Mouse (Mus musculus): ENCODE measurements around the gene Efnb1.

Gene Efnb1

DNA sequence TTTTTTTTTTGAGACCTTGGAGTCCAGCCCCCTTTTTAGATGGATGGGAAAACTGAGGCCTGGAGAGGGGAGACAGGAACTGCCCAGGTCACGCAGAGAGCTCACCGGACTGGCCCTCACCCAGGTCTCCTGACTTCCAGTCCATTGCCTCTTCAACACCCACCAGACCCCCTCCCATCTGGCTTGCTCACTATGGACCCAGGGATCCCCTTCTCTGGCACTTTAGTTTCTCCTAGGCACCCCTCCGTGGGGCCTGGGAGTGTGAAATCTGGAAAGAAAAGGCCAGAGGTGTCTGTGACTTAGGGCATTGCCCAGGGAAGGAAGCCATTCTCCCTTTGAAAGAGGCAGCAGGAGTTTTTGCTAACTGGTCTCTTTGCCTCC, 17.3 kb downstream of the Efnb1 start:
- no peak for DNase-seq (ENCODE audit: low read depth, low spot score)

- DNase-seq (ENCODE audit: low read depth, low spot score) = no peak
Observed at GRCm38 (mm10) chrX:99154358-99154757, 18.4 kb downstream of the Efnb1 start.

DNA sequence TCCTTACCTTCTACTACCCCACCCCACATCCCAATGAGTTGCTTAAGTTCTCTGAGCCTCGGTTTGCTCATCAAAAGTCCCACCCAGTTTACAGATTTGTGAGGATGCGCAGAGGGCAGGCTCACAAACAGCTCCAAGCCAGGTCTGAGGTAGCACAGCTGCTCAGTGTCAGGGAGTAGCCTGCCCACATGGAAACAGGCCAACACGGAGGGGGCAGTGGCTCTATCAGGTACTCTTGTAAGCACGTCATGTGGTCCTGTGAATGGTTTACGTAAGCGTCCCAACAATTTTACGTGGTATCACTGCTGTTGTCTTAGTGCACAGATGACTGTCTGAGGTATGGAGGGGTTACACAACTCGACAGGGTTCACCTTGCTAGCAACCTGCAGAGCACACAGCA, 23.1 kb downstream of the Efnb1 start:
- DNase-seq (ENCODE audit: low read depth, low spot score) = no peak

DNA sequence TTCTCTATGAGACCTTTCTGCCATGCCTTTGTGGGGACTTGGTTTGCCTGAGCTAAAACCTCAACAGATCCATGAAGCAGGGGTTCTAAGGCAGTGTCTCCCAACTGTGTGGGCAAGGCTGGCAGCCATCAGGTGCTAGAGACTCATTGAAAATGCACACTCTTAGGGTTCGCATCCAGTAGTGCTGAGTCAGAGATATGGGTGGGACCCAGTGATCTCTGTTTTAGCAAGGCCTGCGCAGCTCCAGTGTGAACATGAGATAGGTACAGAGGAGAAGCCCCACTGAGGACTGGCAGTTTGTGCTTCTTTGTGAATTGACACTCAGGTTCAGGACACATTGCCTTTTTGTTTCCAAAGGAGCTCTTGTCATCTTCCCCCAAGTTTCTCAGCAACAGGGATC, 28.2 kb downstream of the Efnb1 start:
- no peak for DNase-seq (ENCODE audit: low read depth, low spot score)

- DNase-seq (ENCODE audit: low read depth, low spot score) = no peak
Observed at GRCm38 (mm10) chrX:99164855-99165368, 29.0 kb downstream of the Efnb1 start.

DNA sequence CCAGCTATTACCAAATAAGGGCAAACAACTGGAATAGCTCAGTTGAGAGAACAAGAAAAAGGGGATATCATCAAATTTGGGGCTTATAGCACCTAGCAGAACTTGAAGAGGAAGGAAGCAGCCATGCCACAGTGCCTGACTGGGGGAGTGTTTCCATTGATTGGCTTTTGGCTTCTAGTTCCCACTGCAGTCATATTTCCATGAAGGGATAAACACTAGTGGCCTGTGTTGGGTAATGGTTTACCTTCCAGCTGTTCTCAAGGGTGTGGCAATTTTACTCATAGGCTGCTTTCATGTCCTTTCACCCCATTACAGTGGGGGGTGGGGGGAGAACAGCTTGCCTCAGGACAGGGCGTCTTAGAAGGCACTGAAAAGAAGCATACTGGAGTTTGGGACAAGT, 31.1 kb downstream of the Efnb1 start:
- DNase-seq (ENCODE audit: low read depth, low spot score) = no peak

GRCm38 (mm10) chrX:99167550-99167949, 31.6 kb downstream of the Efnb1 start:
- no peak for DNase-seq (ENCODE audit: low read depth, low spot score)

GRCm38 (mm10) chrX:99172301-99172700, 36.4 kb downstream of the Efnb1 start:
- no peak for DNase-seq (ENCODE audit: low read depth, low spot score)

- DNase-seq (ENCODE audit: low read depth, low spot score) = no peak
Observed at GRCm38 (mm10) chrX:99185081-99185596, 49.2 kb downstream of the Efnb1 start.

DNA sequence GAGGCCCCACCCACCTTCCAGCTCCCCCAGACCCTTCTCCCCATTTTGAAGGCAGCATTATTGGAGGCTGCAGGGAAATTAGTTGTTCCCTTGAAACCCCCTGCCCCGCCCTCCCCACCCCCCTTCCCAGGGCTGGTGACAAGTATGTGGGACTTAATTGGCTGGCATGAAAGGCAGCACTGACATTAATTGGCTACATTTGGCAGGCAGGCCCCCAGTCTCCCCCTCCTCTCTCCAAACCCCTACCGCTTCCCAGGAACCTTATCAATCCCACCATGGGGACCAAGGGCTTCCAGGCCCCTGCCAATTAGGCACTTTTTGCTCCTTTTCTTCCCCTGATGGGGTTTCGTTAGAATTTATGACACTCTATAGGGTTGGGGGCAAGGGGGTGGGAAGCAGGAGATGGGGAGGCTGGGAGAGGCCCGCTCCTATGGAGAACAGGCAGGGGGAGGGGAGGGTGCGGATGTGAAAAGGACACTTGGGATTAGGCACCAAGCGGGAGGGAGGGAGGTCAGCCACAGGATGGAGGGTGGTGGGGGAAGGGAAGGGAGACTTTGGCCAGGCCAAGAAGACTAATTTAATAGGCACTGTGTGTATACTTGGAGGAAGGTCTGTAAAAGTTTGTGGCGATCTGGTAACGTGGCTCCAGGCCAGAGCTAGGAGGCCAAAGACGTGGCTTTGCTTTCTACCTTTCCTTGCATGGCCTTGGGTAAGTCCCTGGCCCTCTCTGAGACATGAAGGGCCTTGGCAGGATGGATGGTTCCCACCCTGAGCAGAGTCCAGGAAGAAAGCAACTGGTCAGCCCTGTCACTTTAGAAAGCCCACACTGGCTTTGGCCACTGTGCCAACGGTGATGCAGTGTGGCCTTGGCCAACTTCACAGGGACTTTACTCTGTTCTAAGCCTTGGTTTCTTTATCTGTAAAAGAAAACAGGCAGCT, 50.8 kb downstream of the Efnb1 start:
- peak; percentile 61 for DNase-seq (ENCODE audit: low read depth, low spot score)

GRCm38 (mm10) chrX:99191441-99192087, 55.6 kb downstream of the Efnb1 start:
- no peak for DNase-seq (ENCODE audit: low read depth, low spot score)

DNA sequence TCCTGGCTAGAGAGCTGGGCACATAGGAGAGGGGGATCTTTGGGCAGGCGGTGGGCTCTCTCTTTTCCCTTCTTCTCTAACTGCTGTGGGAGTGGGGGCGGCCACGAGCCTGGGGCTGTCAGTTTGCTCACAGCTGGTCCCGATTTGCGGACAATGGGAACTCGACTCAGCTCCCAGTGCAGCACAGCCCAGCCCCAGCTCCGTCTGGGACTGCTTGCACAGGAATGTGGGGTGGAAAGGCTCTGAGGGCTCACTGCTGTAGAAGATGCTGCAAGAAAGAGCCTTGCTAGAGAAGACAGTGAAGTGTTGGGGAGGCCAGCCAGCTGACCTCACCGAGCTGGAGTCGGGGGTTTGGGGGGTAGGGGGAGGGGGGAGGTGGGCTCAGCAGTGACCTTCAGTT, 61.0 kb downstream of the Efnb1 start:
- DNase-seq (ENCODE audit: low read depth, low spot score) = no peak

GRCm38 (mm10) chrX:99198532-99198931, 62.6 kb downstream of the Efnb1 start:
- no peak for DNase-seq (ENCODE audit: low read depth, low spot score)
